Mouse (Mus musculus) brain, embryonic 18.5 days (tissue): Measurements from ENCODE around the gene H2-Eb2.

Source experiments
- DNase-seq: peaks from one replicate; pipeline ENCODE4 v3.0.0-alpha.2; 2012; ENCODE audit warnings: low read depth, low spot score

Gene H2-Eb2

GRCm38 (mm10) chr17:34325436-34325835, at the start of gene H2-Eb2:
Gene H2-Eb2, plus strand, starts transcription at chr17:34325665.
- no peak for DNase-seq

DNA sequence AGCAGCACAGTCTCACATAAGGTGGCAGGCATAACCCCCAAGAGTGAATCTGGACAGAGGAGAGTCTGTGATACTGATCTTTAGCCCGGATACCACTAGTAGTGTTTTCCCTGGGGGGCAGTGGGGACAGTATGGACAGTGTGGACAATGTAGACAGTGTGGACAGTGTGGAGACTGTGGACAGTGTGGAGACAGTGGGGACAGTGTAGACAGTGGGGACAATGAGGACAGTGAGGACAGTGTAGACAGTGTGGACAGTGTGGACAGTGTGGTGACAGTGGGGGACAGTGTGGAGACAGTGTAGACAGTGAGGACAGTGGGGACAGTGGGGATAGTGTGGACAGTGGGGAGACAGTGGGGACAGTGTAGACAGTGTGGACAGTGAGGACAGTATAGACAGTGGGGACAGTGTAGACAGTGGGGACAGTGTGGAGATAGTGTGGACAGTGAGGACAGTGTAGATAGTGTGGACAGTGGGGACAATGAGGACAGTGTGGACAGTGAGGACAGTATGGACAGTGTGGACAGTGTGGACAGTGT, 44.9 kb upstream of the H2-Eb2 start:
- no peak for DNase-seq

- no peak for DNase-seq
Observed at GRCm38 (mm10) chr17:34281836-34282235, 43.6 kb upstream of the H2-Eb2 start.

GRCm38 (mm10) chr17:34285371-34285770, 40.1 kb upstream of the H2-Eb2 start:
- no peak for DNase-seq

DNA sequence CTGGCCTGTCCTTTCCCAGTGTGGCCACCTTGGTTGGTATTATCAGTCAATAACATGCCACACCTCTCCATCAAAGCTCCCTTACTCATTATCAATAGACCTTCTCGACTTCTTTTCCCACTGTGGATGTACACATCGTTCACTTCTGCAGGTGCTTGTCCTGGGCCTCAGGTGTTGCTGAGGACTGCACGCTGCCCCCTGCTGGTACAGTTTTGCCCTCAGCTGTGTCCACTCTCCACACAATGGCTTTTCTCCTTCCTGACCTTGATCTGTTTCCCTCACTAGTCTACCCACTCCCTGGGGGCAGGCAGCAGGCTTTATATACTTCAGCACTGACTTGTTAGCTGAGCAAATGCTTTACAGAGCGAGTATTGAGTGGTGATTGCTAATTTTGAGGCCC, 39.6 kb upstream of the H2-Eb2 start:
- no peak for DNase-seq

DNA sequence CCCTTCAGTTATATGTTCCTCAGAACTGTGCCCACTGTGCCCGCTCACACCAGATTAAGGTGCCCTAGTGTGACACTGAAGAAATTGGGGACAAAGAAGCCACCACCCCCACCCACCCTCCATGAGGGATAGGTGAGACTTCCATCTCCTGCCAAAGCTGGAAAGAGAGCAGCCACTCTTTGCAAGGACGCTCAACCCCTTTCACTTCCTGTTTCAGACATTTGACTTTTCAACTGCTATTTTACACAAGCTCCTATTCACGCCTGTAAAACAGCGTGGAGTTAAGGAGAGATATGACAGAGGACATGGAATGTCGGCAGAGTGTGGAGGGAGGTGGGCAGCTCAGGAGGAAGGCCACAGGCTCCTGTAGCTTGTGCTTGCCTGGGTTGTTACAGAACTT, 39.0 kb upstream of the H2-Eb2 start:
- no peak for DNase-seq

DNA sequence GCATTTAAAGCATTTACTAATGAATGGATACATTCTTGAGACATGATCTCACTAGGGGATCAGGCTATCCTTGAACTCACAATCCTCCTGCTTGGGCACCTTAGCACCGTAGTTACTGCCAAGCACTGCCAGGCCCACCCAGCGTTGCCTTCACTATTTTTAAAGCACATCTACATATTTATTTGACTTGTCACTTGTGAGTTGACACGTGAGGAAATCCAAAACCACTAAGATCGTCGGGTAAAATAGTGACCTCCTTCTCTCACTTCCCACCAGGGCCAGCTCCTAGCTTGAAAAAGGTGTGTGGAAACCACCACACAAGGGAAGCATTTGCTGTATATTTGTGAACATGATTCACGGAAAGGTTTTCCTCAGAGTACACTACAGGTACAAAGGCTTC, 38.5 kb upstream of the H2-Eb2 start:
- DNase-seq = no peak

DNA sequence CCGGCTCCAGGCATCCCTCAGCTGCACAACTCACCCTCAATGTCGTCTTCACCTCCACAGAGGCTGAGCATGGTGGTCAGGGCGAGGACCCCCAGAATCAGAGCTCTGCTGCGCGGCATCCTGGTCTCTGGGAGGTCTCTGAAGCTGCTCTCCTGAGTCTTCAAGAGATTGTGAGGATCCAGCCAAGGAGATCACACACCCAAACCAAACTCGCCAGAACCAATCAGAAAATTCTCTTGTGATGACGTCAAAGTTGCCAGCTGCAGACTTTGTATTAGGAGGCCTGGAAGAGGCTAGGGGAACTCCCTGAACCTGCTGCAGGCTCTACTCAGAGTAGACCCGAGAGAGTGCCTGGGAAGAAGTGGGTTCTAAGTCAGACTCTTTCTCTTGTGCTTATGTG, 37.8 kb upstream of the H2-Eb2 start, which contains the start of gene H2-Aa:
H2-Aa (minus strand) TSS at position 176 of the 400 bp plus-strand sequence.
- no peak for DNase-seq

- DNase-seq = no peak
Observed at GRCm38 (mm10) chr17:34288131-34288530, 37.3 kb upstream of the H2-Eb2 start.

GRCm38 (mm10) chr17:34291609-34292008, 33.9 kb upstream of the H2-Eb2 start:
- peak; percentile 71 for DNase-seq

DNA sequence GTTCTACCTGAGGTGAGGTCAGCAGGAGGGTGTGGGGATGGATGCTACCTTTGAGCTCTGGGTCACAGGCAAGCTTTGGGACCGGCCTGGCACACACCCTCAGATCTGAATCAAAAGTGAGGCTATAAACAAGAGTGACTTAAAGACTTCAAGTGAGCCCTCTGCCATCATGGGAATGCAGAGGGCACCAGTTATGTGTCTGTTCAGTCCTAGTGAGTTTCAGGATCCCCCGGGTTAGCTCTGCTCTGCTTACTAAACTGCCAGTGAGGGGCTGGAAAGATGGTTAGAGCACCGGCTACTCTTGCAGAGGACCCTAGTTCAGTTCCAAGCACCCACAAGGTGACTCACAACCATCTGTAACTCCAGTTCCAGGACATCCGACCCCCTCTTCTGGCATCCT, 32.9 kb upstream of the H2-Eb2 start:
- DNase-seq = no peak

DNA sequence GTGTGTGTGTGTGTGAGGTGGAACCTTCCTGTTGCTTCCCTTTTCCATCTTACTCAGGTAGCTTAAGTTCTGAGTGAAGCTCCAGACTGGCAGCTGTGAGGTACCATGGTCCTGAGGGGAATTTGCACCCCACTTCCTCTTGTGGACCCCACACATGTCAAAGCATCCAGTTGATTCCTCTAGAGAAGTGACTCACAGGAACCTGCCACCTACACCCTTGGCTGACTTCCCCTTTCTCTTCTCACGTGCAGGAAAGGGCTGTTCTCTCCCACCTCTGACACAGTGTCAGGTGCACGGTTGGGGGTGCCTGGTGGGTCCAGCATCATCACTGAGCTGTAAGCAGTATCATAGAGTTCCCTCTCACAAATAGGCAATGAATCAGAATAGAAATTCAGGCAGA, 31.9 kb upstream of the H2-Eb2 start:
- DNase-seq = no peak

DNA sequence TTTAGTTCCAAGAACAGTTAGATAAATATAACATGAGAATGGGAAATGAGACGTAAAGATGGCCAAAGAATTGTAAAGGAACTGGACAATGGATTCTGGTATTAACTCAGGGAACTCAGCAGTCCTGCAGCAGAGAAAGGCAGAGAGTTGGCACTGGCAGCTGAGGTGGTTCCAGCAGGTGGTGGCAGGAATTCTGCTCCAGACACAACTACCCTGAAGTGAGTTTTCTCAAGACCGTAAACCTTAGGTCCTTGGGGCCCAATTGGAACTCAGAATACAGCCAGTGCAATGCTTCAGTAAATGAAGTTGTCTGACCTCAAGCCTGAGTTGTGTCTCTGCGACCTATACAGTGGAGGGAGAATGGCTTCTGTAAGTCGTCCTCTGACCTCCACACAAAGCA, 31.2 kb upstream of the H2-Eb2 start:
- no peak for DNase-seq

DNA sequence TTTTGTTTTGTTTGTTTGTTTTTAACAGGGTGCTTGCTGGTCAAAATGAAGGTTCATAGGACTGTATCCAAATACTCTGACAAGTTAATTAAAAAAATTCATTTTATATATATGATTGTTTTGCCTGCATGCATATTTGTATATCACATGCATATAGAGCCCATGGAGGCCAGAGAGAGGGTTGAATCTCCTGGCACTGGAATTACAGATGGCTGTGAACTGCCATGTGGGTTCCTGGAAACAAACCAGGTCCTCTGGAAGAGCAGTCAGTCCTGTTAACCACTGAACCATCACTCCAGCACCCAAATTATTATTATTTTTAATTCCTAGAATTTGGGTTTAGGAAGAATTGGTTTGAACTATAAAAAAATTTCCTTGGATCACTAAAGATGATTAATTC, 30.2 kb upstream of the H2-Eb2 start:
- no peak for DNase-seq

GRCm38 (mm10) chr17:34295891-34296794, 29.3 kb upstream of the H2-Eb2 start:
- DNase-seq = peak; percentile 63

GRCm38 (mm10) chr17:34299356-34299755, 26.1 kb upstream of the H2-Eb2 start:
- DNase-seq = no peak

- no peak for DNase-seq
Observed at GRCm38 (mm10) chr17:34300071-34300470, 25.4 kb upstream of the H2-Eb2 start.

GRCm38 (mm10) chr17:34300691-34301566, 24.5 kb upstream of the H2-Eb2 start:
- no peak for DNase-seq

DNA sequence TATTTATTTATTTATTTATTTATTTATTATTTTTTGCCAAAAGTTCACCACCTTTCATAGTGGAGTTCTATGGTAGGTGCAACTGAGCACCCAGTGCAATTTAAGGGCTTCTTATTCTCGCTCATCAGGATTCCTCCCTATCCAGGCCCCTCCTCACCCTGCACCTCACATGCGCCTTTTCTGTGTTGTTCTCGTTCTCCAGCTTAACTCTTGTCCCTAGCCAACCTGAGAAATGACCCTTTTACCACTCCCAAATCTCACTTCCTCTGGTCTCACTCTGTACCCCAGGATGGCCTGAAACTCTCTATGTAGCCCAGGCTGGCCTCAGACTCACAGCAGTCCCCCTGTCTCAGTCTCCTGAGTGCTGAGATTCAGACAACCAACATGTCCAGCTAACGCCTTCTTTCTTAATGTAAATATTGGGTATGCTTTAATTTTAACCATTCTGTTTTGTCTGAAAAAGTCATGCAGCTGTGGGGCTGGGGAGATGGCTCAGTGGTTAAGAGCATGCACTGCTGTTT, 23.7 kb upstream of the H2-Eb2 start:
- DNase-seq = no peak

DNA sequence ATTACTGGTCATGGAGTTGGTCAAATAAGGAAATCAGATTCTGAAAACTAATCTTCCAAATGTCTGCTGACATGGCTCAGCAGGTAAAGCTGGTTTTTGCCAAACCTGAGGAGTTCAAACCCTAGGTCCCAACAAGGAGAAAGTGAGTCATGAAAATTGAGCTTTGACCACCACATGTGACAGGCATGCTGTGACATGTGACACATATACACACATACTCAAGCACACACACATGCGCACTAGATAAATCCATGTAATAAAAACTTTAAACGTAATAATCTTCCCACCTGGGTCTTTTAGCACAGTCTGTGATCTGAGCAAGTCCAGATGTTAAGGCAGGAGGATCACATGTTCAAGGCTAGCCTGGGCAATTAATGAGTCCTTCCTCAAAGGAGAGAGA, 21.7 kb upstream of the H2-Eb2 start:
- DNase-seq = no peak

DNA sequence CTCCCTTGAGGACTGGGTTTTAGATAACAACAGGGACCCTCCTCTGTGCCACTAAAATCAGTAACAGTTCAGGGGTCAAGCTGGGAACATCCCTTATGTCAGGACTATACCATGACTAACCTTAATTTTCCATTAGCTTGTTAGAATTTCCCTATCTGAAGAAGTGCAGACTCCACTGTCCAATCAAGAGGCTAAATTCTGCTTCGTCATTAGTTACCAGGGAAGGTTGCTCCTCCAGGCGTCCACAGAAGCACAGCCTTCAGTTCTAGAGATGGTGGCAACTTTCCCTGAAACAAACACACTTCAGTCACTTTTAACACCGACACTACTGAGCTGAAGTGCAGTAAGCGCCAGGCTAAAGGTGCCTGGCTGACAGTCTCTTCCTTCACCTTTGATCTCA, 20.7 kb upstream of the H2-Eb2 start:
- no peak for DNase-seq
